Mouse (Mus musculus) limb, embryonic 15.5 days (tissue): ENCODE data around the gene Btbd7. TPM values are rescaled to one million over a fixed set of nuclear protein-coding genes. Genes with fewer than 3 reads are reported as not detected.

Experiments used
- ATAC-seq: fragments of 200-750 bp; cut with Nextera tagmentation; 2 replicates; pipeline ENCODE4 v1.8.0; 2017; ENCODE audit warnings: low read depth, moderate TSS enrichment; ENCODE audit not compliant: insufficient number of reproducible peaks, low FRiP score, low TSS enrichment
- H3K27ac ChIP-seq: fragments of 300-500 bp; sonication (generic); 2 replicates; pipeline ENCODE4 v1.5.1; 2015; ENCODE audit warnings: moderate library complexity, mild to moderate bottlenecking, inconsistent platforms
- H3K27me3 ChIP-seq: fragments of 300-500 bp; sonication (generic); 2 replicates; pipeline ENCODE4 v1.6.1; 2015; ENCODE audit warnings: inconsistent platforms
- H3K36me3 ChIP-seq: fragments of 300-500 bp; sonication (generic); 2 replicates; pipeline ENCODE4 v1.6.1; 2015; ENCODE audit warnings: inconsistent platforms
- H3K4me1 ChIP-seq: fragments of 300-500 bp; sonication (generic); 2 replicates; pipeline ENCODE4 v1.6.1; 2015; ENCODE audit warnings: inconsistent platforms
- H3K4me2 ChIP-seq: fragments of 300-500 bp; sonication (generic); 2 replicates; pipeline ENCODE4 v1.6.1; 2015; ENCODE audit warnings: mild to moderate bottlenecking, inconsistent platforms
- H3K4me3 ChIP-seq: fragments of 300-500 bp; sonication (generic); 2 replicates; pipeline ENCODE4 v1.5.1; 2015; ENCODE audit warnings: mild to moderate bottlenecking, inconsistent platforms
- H3K9ac ChIP-seq: fragments of 300-500 bp; sonication (generic); 2 replicates; pipeline ENCODE4 v1.6.1; 2015; ENCODE audit warnings: inconsistent platforms
- H3K9me3 ChIP-seq: fragments of 300-500 bp; sonication (generic); 2 replicates; pipeline ENCODE4 v1.6.1; 2016; ENCODE audit warnings: inconsistent platforms
- WGBS: fragments of 180-500 bp; shearing (Covaris S2); methylation state at CpG from one replicate; pipeline ENCODE4 v1.1.7; 2015; 5-methylcytosine and 5-hydroxymethylcytosine counted together
- polyA plus RNA-seq: library from polyadenylated mRNA; unstranded; fragments of >200 nt; fragmentation: Nextera tagmentation; extraction: Ambion mirVana; gene quantifications from 2 replicates; pipeline ENCODE4 v1.2.1, GENCODE M21; 2015

Btbd7 gene
- polyA plus RNA-seq, 1 experiment from 2014 or later: 18.7 TPM

DNA sequence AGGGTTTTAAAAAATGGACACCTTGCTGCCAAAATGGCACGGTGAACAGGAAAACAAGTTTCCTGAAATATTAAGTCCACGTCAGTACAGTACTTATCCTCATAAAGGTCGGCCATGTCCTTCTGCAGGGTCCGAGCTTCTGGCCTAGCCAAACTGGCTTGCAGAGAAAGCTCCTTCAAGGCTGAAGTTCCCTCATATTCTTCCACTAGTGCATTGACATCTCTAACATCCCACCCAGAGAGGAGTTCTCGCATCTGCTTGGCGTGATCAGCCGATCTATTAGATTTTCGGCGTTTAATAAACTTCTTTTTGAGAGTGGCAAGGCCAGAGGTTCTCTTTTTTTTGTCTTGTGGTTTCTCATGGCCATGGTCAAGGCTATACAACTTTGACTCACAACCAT, 40.0 kb downstream of the Btbd7 start:
- 93% methylated on average over 9 of the region's 9 CpGs for WGBS
- no peaks in the 10 kb centered on the region for H3K4me1 ChIP-seq

DNA sequence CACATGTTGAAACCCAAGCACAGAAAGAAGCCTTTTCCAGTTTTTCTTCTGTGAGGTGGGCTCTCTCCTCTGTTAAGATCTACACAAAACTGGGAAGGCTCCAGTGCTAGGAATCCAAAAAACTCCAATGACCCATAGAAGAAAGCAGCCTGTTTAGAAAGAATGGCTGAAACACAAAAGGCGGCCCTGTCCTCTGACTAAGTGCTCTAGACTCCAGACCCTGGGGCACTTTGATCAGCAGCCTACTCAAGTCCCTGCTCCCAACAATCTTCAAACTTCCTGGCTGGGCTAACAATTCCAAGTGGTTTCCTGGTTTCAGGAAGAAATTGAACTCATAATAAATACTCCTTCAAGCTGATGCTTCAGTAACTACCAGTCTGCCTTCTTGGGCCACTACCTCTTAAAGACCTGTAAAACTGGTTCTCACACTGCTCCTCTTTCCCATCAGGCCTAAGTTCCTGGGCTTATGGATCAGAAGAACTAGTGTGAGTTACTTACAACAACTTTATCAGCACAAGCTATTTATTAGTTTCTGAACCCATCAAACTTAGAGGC, 45.4 kb downstream of the Btbd7 start:
- WGBS: 81% methylated on average over 1 of the region's 1 CpGs
- ATAC-seq: no peak
- no peaks in the 10 kb centered on the region for H3K9me3 ChIP-seq

More for the DNA sequence above, 40.0 kb downstream of the Btbd7 start:
- H3K4me2 ChIP-seq: no peak overlapping the region
- no peak for ATAC-seq
- H3K27ac ChIP-seq: no peak overlapping the region
- H3K9me3 ChIP-seq: no peaks in the 10 kb centered on the region
- H3K36me3 ChIP-seq: peaks cover 17% of the 10 kb centered on the region
- no peaks in the 10 kb centered on the region for H3K27me3 ChIP-seq
- no peak overlapping the region for H3K9ac ChIP-seq
- H3K4me3 ChIP-seq: no peak overlapping the region

DNA sequence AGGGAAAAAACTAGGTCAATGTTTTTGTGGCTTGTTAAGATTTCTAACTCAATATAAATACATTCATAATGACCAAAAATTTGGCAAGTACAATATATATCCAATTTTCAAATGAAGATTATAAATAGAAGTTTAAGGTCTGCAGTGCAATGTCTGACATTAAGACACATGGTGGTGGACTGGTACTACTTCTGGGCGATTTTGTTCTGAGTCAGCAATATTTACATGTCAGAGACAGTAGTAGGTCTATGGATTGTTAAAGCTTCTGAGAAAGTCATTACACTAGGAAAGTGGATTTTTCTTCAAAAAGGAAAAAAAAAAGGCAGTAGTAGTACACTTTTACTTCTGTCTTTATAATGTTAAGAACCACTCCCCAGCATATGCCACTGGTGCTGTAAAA, 46.4 kb downstream of the Btbd7 start:
- H3K4me2 ChIP-seq: no peak overlapping the region
- H3K36me3 ChIP-seq: peaks cover 15% of the 10 kb centered on the region; the same call in 1 of the 2 replicates
- no peak overlapping the region for H3K4me3 ChIP-seq
- H3K27me3 ChIP-seq: no peaks in the 10 kb centered on the region
- ATAC-seq: no peak
- no peaks in the 10 kb centered on the region for H3K4me1 ChIP-seq
- H3K27ac ChIP-seq: no peak overlapping the region
- no peaks in the 10 kb centered on the region for H3K9me3 ChIP-seq
- WGBS: 75% methylated on average over 1 of the region's 1 CpGs
- H3K9ac ChIP-seq: no peak overlapping the region

More for the DNA sequence above, 45.4 kb downstream of the Btbd7 start:
- Histone ChIP-seq H3K4me1 (no peaks in the 10 kb centered on the region), H3K9ac (no peak overlapping the region), H3K36me3 (peaks cover 19% of the 10 kb centered on the region), H3K4me3 (no peak overlapping the region), H3K27me3 (no peaks in the 10 kb centered on the region), H3K4me2 (no peak overlapping the region), H3K27ac (no peak overlapping the region)

DNA sequence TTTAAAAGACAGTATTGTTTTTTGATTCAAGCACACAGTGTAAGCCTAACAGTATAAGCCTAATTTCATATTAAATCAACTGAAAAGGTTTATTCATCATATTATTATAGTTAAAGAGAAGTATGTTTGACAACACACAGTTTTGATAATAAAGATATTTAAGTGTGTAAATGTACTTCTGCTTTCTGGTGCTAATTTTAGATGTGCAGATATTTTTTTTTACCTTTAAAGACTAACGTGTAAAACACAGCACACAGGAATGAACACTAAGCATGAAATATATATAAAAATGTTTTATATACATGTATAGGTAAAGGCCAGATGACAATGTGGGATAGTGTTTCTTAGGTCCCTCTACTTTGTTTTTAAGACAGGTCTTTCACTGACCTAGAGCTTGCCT, 51.2 kb downstream of the Btbd7 start:
- H3K4me1 ChIP-seq: no peaks in the 10 kb centered on the region
- WGBS: 69% methylated on average over 1 of the region's 1 CpGs
- no peak overlapping the region for H3K4me3 ChIP-seq
- no peak overlapping the region for H3K27ac ChIP-seq
- H3K36me3 ChIP-seq: peaks cover 9% of the 10 kb centered on the region; the same call in 1 of the 2 replicates
- ATAC-seq: no peak
- H3K4me2 ChIP-seq: no peak overlapping the region
- no peak overlapping the region for H3K9ac ChIP-seq
- no peaks in the 10 kb centered on the region for H3K27me3 ChIP-seq
- no peaks in the 10 kb centered on the region for H3K9me3 ChIP-seq

DNA sequence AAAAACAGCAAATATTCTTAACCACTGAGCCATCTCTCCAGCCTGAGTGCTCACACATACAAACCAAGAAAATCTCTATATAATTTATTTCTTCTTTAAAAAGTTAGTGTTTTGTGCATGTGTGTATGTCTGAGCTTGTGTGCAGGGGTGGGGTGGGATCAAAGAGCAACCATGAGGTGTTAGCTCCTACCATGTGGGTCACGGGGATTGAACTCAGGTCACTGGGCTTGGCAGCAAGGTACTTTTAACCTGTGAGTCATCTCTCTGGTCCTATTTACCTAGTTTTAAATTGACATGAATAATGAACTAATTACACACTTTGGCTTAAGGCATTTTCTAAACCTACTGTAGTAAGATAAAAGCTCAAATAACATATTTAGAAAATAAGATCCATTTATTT, 51.9 kb downstream of the Btbd7 start:
- Histone ChIP-seq H3K4me2 (no peak overlapping the region), H3K9me3 (no peaks in the 10 kb centered on the region)
- WGBS: 95% methylated on average over 1 of the region's 1 CpGs

DNA sequence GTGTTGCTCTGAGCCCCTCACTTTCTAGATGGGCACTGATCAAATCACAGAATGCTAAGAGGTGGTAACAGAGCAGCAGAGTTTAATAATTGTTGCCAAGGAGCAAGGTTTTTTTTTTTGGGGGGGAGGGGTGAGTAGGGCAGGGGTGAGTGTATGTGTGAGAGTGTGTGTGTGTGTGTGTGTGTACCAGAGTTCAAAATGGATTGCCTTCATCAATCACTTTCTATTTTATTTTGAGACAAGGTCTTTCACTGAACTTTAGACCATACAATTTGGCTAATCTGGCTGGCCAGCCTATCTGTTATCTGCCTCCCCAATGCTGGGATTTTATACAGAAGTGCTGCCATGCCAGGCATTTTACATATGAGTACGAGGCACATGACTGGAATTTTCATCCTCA, 63.4 kb downstream of the Btbd7 start:
- Histone ChIP-seq H3K27me3 (no peaks in the 10 kb centered on the region), H3K9me3 (no peaks in the 10 kb centered on the region), H3K4me3 (no peak overlapping the region), H3K4me2 (no peak overlapping the region), H3K9ac (no peak overlapping the region), H3K4me1 (no peaks in the 10 kb centered on the region), H3K27ac (no peak overlapping the region), H3K36me3 (peaks cover 16% of the 10 kb centered on the region)
- ATAC-seq: no peak
- WGBS: 93% methylated on average over 1 of the region's 1 CpGs

More for the DNA sequence above, 51.9 kb downstream of the Btbd7 start:
- Histone ChIP-seq H3K27me3 (no peaks in the 10 kb centered on the region), H3K27ac (no peak overlapping the region), H3K36me3 (peaks cover 6% of the 10 kb centered on the region), H3K9ac (no peak overlapping the region), H3K4me3 (no peak overlapping the region), H3K4me1 (no peaks in the 10 kb centered on the region)
- ATAC-seq: no peak

DNA sequence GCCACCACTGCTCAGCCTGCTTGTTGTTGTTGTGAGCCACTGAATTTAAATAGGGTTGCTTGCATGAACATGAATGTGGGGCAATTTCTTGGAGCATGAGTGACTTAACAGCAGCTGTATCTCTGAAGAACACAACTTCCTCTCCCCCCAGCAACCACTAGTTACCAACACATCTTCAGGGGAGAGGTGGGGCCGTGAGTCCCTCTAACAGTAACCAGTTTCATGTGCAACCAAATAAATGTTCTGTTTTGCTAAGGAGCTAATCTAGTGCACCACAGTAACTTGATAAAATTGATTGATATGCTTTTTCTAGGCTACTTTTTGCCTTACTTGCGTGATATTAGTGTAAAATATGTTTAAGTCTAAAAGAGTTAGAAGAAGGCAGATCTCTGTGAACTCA, 78.7 kb downstream of the Btbd7 start:
- 91% methylated on average over 2 of the region's 2 CpGs for WGBS
- no peak for ATAC-seq

DNA sequence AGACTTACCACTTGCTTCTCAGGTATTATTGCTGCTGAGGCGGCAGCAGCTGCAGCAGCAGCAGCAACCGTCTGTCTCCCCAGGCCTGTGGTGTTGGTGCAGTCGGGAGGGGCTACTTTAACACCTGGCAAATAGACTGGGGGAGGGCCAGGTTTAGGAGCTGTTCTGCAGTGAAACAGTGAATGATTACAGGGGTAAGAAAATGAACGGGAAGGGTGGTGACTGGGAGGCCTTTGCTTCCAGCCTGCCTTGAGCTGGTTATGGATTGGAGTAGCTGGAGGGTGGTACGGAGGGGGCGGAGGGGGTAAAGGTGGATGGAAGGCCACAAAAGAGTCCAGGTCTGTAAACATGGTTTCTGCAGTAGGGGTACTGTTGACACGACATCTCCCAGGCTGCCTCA, 90.3 kb downstream of the Btbd7 start:
- no peaks in the 10 kb centered on the region for H3K9me3 ChIP-seq

More for the DNA sequence above, 78.7 kb downstream of the Btbd7 start:
- Histone ChIP-seq H3K4me2 (no peak overlapping the region), H3K36me3 (peaks cover 24% of the 10 kb centered on the region; the same call in 1 of the 2 replicates), H3K4me3 (no peak overlapping the region), H3K27ac (no peak overlapping the region), H3K9ac (no peak overlapping the region), H3K4me1 (no peaks in the 10 kb centered on the region), H3K9me3 (no peaks in the 10 kb centered on the region), H3K27me3 (no peaks in the 10 kb centered on the region)

DNA sequence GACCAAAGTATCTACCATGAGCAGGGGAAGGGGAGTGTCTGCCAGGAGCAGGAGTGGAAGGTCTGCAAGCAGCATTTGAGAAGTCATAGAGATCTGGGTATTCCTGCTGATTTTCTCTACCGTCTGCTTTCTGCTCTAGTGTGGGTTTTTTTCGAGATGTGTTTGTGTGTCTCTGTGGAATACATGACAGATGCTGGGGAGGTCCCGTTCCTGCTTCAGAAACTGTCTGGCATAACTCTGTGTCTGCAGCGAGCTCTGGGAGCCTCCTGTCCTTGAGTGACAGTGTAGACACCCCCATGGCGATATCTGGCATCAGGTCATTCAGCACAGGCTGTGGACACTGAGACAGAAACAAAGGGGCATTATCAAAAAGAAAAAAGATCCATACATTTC, 92.7 kb downstream of the Btbd7 start:
- Histone ChIP-seq H3K36me3 (peaks cover 55% of the 10 kb centered on the region), H3K27me3 (no peaks in the 10 kb centered on the region), H3K27ac (no peak overlapping the region), H3K9ac (no peak overlapping the region), H3K4me1 (no peaks in the 10 kb centered on the region), H3K9me3 (no peaks in the 10 kb centered on the region), H3K4me3 (no peak overlapping the region), H3K4me2 (no peak overlapping the region)
- no peak for ATAC-seq
- 83% methylated on average over 5 of the region's 5 CpGs for WGBS

More for the DNA sequence above, 90.3 kb downstream of the Btbd7 start:
- Histone ChIP-seq H3K4me1 (no peaks in the 10 kb centered on the region), H3K9ac (no peak overlapping the region), H3K36me3 (peaks cover 76% of the 10 kb centered on the region), H3K27ac (no peak overlapping the region), H3K27me3 (no peaks in the 10 kb centered on the region), H3K4me3 (no peak overlapping the region), H3K4me2 (no peak overlapping the region)
- 77% methylated on average over 7 of the region's 7 CpGs for WGBS
- ATAC-seq: no peak

DNA sequence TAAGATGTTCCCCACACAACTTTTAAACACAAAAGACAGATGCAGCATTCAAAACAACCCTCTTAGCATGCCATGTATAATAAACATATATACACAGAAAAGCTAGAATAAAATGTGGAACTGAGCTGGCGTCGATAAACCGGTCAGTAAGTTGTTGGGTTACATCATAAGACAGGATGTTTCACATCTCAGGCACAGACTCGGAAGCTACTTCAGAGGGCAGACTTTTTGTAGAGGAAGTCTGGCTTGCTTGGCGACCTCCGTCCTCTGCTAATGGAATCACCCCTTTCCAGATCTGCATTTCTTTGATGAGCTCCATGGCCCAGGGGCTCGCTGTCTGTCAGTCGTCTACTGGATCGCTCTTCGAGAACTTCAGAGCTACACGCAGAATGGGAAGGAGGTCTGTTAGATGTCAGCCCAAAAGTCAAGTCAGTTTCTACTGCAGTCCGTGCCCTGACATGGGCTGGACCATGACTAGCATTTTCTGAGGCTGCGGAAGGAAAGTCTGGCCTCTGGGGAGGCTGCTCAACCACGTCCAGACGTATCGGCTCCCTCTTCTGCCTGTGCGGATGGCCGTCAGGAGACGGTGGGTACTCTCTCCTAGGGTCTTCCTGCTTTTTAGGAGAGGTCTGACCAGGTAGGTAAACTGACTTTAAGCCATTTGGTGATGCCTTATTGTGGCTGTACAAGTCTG, 93.2 kb downstream of the Btbd7 start:
- Histone ChIP-seq H3K4me1 (no peaks in the 10 kb centered on the region), H3K27ac (no peak overlapping the region), H3K4me2 (no peak overlapping the region), H3K27me3 (no peaks in the 10 kb centered on the region), H3K36me3 (peaks cover 50% of the 10 kb centered on the region), H3K9ac (no peak overlapping the region), H3K4me3 (no peak overlapping the region), H3K9me3 (no peaks in the 10 kb centered on the region)
- ATAC-seq: no peak
- WGBS: 85% methylated on average over 19 of the region's 19 CpGs

DNA sequence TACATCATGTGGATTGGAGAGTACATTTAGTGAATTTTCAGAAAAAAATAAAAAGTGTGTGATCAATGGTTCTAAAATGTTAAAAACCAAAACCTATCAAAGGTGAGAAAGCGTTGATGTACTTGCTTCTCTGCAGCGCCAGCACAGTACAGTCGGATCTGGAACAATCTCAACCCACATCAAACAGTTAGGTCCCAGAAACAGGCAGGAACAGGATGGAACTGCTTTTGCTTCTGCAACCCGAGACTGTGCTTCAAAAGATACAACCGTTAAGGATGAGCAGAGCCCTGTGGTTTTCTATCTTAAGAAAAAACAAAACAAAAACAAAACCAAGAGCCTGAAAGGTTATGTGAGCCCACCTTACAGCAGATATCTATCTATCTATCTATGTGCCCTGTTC, 95.4 kb downstream of the Btbd7 start:
- no peak overlapping the region for H3K4me3 ChIP-seq
- no peak overlapping the region for H3K4me2 ChIP-seq
- H3K9ac ChIP-seq: no peak overlapping the region
- no peaks in the 10 kb centered on the region for H3K9me3 ChIP-seq
- 88% methylated on average over 5 of the region's 5 CpGs for WGBS
- ATAC-seq: no peak
- no peaks in the 10 kb centered on the region for H3K4me1 ChIP-seq
- peaks cover 43% of the 10 kb centered on the region for H3K36me3 ChIP-seq
- no peak overlapping the region for H3K27ac ChIP-seq
- H3K27me3 ChIP-seq: no peaks in the 10 kb centered on the region

DNA sequence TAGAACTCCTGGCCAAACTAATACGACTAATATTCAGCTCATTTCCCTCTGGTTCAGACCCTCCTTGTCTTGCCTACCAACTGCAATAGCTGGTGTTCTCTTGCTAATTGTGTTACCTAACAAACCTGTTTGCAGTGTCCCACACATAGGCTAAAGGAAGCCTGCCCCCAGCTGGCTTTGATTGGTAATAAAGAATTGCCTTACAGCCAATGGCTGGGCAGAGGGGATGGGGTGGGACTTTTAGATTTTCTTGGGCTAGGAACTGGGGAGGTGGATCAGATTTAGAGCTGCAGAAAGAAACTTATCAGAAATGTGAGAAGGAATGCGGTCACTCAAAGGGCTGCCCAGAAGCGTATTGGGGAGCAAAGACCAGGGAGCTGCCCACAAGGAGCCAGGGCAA, 98.8 kb downstream of the Btbd7 start:
- 47% methylated on average over 3 of the region's 3 CpGs for WGBS
- Histone ChIP-seq H3K9me3 (no peaks in the 10 kb centered on the region), H3K27ac (no peak overlapping the region), H3K4me2 (no peak overlapping the region), H3K9ac (no peak overlapping the region), H3K4me1 (no peaks in the 10 kb centered on the region), H3K36me3 (peaks cover 47% of the 10 kb centered on the region), H3K27me3 (no peaks in the 10 kb centered on the region), H3K4me3 (no peak overlapping the region)
- ATAC-seq: no peak
